Mouse (Mus musculus): ENCODE results near the gene Zeb2. TPM values are rescaled to one million over a fixed set of nuclear protein-coding genes. Genes with fewer than 3 reads are reported as not detected.

Zeb2 gene
- polyA plus RNA-seq, 1 experiment, result 25.6 TPM

GRCm38 (mm10) chr2:45040706-45041312, 76.4 kb downstream of the Zeb2 start:
- DNase-seq, result peak; percentile 68
- WGBS, result 60% methylated on average over 13 of the region's 13 CpGs

GRCm38 (mm10) chr2:45039503-45039902, 77.7 kb downstream of the Zeb2 start:
- H3K36me3 ChIP-seq (ENCODE audit: control insufficient read depth, insufficient read depth, low read length), result no peaks in the 10 kb centered on the region
- no peak overlapping the region for H3K27ac ChIP-seq (ENCODE audit: insufficient read depth, low read depth, low read length)
- TF ChIP-seq CTCF (conservative IDR thresholded peaks at IDR 0.05; ENCODE audit: insufficient read depth, insufficient read length, low read depth, low read length), result no peak
- TF ChIP-seq POLR2A (IDR thresholded peaks at IDR 0.05; ENCODE audit: low read depth, low read length), result no peak
- DNase-seq, result no peak
- no peaks in the 10 kb centered on the region for H3K27me3 ChIP-seq (replicated peaks; ENCODE audit: control insufficient read depth, insufficient read depth, low read length)
- no peak overlapping the region for H3K4me3 ChIP-seq (ENCODE audit: insufficient read depth, low read depth, low read length)
- peaks cover 14% of the 10 kb centered on the region for H3K4me1 ChIP-seq (ENCODE audit: control insufficient read depth, insufficient read depth, low read length)

More at GRCm38 (mm10) chr2:45040706-45041312, 76.4 kb downstream of the Zeb2 start:
- no peak for TF ChIP-seq POLR2A (IDR thresholded peaks at IDR 0.05; ENCODE audit: low read depth, low read length)
- TF ChIP-seq CTCF (conservative IDR thresholded peaks at IDR 0.05; ENCODE audit: insufficient read depth, insufficient read length, low read depth, low read length), result no peak
- peaks cover 19% of the 10 kb centered on the region for H3K4me1 ChIP-seq (ENCODE audit: control insufficient read depth, insufficient read depth, low read length)
- no peak overlapping the region for H3K4me3 ChIP-seq (ENCODE audit: insufficient read depth, low read depth, low read length)
- no peaks in the 10 kb centered on the region for H3K27me3 ChIP-seq (replicated peaks; ENCODE audit: control insufficient read depth, insufficient read depth, low read length)
- H3K36me3 ChIP-seq (ENCODE audit: control insufficient read depth, insufficient read depth, low read length), result no peaks in the 10 kb centered on the region
- H3K27ac ChIP-seq (ENCODE audit: insufficient read depth, low read depth, low read length), result no peak overlapping the region

GRCm38 (mm10) chr2:45028091-45028638, 89.0 kb downstream of the Zeb2 start:
- Histone ChIP-seq H3K4me1 (ENCODE audit: control insufficient read depth, insufficient read depth, low read length) (0 out of 2 replicates have a peak, but pooled peaks cover 4% of the 10 kb centered on the region), H3K36me3 (ENCODE audit: control insufficient read depth, insufficient read depth, low read length) (no peaks in the 10 kb centered on the region), H3K4me3 (ENCODE audit: insufficient read depth, low read depth, low read length) (no peak overlapping the region), H3K27ac (ENCODE audit: insufficient read depth, low read depth, low read length) (0 out of 2 replicates have a peak overlapping the region, but pooled peaks have one; percentile 28), H3K27me3 (replicated peaks; ENCODE audit: control insufficient read depth, insufficient read depth, low read length) (no peaks in the 10 kb centered on the region)
- WGBS, result 85% methylated on average over 7 of the region's 7 CpGs
- DNase-seq, result no peak
- TF ChIP-seq POLR2A (IDR thresholded peaks at IDR 0.05; ENCODE audit: low read depth, low read length) (no peak), CTCF (conservative IDR thresholded peaks at IDR 0.05; ENCODE audit: insufficient read depth, insufficient read length, low read depth, low read length) (no peak)

GRCm38 (mm10) chr2:45017186-45017800, 99.9 kb downstream of the Zeb2 start:
- no peaks in the 10 kb centered on the region for H3K4me1 ChIP-seq (ENCODE audit: control insufficient read depth, insufficient read depth, low read length)
- H3K36me3 ChIP-seq (ENCODE audit: control insufficient read depth, insufficient read depth, low read length), result no peaks in the 10 kb centered on the region
- no peaks in the 10 kb centered on the region for H3K27me3 ChIP-seq (replicated peaks; ENCODE audit: control insufficient read depth, insufficient read depth, low read length)
- 90% methylated on average over 5 of the region's 5 CpGs for WGBS
- TF ChIP-seq POLR2A (IDR thresholded peaks at IDR 0.05; ENCODE audit: low read depth, low read length), result no peak
- TF ChIP-seq CTCF (conservative IDR thresholded peaks at IDR 0.05; ENCODE audit: insufficient read depth, insufficient read length, low read depth, low read length), result no peak
- no peak for DNase-seq
- no peak overlapping the region for H3K27ac ChIP-seq (ENCODE audit: insufficient read depth, low read depth, low read length)
- H3K4me3 ChIP-seq (ENCODE audit: insufficient read depth, low read depth, low read length), result no peak overlapping the region

GRCm38 (mm10) chr2:45013325-45013724, 103.9 kb downstream of the Zeb2 start:
- 92% methylated on average over 5 of the region's 5 CpGs for WGBS
- no peak for DNase-seq
- peaks cover 1% of the 10 kb centered on the region; the same call in 1 of the 2 replicates for H3K36me3 ChIP-seq (ENCODE audit: control insufficient read depth, insufficient read depth, low read length)
- no peaks in the 10 kb centered on the region for H3K4me1 ChIP-seq (ENCODE audit: control insufficient read depth, insufficient read depth, low read length)
- no peak overlapping the region for H3K27ac ChIP-seq (ENCODE audit: insufficient read depth, low read depth, low read length)
- TF ChIP-seq CTCF (conservative IDR thresholded peaks at IDR 0.05; ENCODE audit: insufficient read depth, insufficient read length, low read depth, low read length), result no peak
- TF ChIP-seq POLR2A (IDR thresholded peaks at IDR 0.05; ENCODE audit: low read depth, low read length), result no peak
- H3K27me3 ChIP-seq (replicated peaks; ENCODE audit: control insufficient read depth, insufficient read depth, low read length), result no peaks in the 10 kb centered on the region
- no peak overlapping the region for H3K4me3 ChIP-seq (ENCODE audit: insufficient read depth, low read depth, low read length)

- no peaks in the 10 kb centered on the region for H3K4me1 ChIP-seq (ENCODE audit: control insufficient read depth, insufficient read depth, low read length)
- WGBS, result 86% methylated on average over 3 of the region's 3 CpGs
- no peaks in the 10 kb centered on the region for H3K27me3 ChIP-seq (replicated peaks; ENCODE audit: control insufficient read depth, insufficient read depth, low read length)
- DNase-seq, result no peak
- H3K36me3 ChIP-seq (ENCODE audit: control insufficient read depth, insufficient read depth, low read length), result peaks cover 1% of the 10 kb centered on the region; the same call in 1 of the 2 replicates
- no peak overlapping the region for H3K4me3 ChIP-seq (ENCODE audit: insufficient read depth, low read depth, low read length)
- H3K27ac ChIP-seq (ENCODE audit: insufficient read depth, low read depth, low read length), result no peak overlapping the region
- TF ChIP-seq POLR2A (IDR thresholded peaks at IDR 0.05; ENCODE audit: low read depth, low read length) (no peak), CTCF (conservative IDR thresholded peaks at IDR 0.05; ENCODE audit: insufficient read depth, insufficient read length, low read depth, low read length) (no peak)
Measured at GRCm38 (mm10) chr2:45012676-45013075, 104.5 kb downstream of the Zeb2 start.

- Histone ChIP-seq H3K4me1 (ENCODE audit: control insufficient read depth, insufficient read depth, low read length) (no peaks in the 10 kb centered on the region), H3K4me3 (ENCODE audit: insufficient read depth, low read depth, low read length) (no peak overlapping the region), H3K27ac (ENCODE audit: insufficient read depth, low read depth, low read length) (no peak overlapping the region), H3K36me3 (ENCODE audit: control insufficient read depth, insufficient read depth, low read length) (peaks cover 1% of the 10 kb centered on the region; the same call in 1 of the 2 replicates), H3K27me3 (replicated peaks; ENCODE audit: control insufficient read depth, insufficient read depth, low read length) (no peaks in the 10 kb centered on the region)
- WGBS, result 94% methylated on average over 1 of the region's 1 CpGs
- TF ChIP-seq POLR2A (IDR thresholded peaks at IDR 0.05; ENCODE audit: low read depth, low read length) (no peak), CTCF (conservative IDR thresholded peaks at IDR 0.05; ENCODE audit: insufficient read depth, insufficient read length, low read depth, low read length) (no peak)
- DNase-seq, result no peak
Measured at GRCm38 (mm10) chr2:45010701-45011100, 106.5 kb downstream of the Zeb2 start.
